Mouse (Mus musculus) forebrain, embryonic 16.5 days (tissue): ENCODE measurements at regions not wholly inside any gene's neighbourhood (a gene's known extent, or its start where the extent isn't known, plus 50 kb on each side); places are given as distances from the start of the nearest gene placed in this dataset.

Experiments used
- ATAC-seq: fragments of 200-750 bp; cut with Nextera tagmentation; 2 replicates; pipeline ENCODE4 v1.8.0; 2017; ENCODE audit warnings: mild to moderate bottlenecking, moderate library complexity
- H3K27ac ChIP-seq: fragments of 300-500 bp; sonication (generic); 2 replicates; pipeline ENCODE4 v1.5.1; 2014; ENCODE audit warnings: low read length, control low read depth
- H3K27me3 ChIP-seq: fragments of 300-500 bp; sonication (generic); replicated peaks from 2 replicates; pipeline ENCODE4 v1.6.1; 2014; ENCODE audit warnings: low read length; ENCODE audit not compliant: control insufficient read depth, insufficient read depth
- H3K36me3 ChIP-seq: fragments of 300-500 bp; sonication (generic); 2 replicates; pipeline ENCODE4 v1.6.1; 2014; ENCODE audit not compliant: control insufficient read depth, insufficient read depth
- H3K4me1 ChIP-seq: fragments of 300-500 bp; sonication (generic); replicated peaks from 2 replicates; pipeline ENCODE4 v1.6.1; 2014; ENCODE audit warnings: low read length; ENCODE audit not compliant: control insufficient read depth, insufficient read depth
- H3K4me2 ChIP-seq: fragments of 300-500 bp; sonication (generic); 2 replicates; pipeline ENCODE4 v1.6.1; 2014; ENCODE audit warnings: mild to moderate bottlenecking, low read length, control low read depth
- H3K4me3 ChIP-seq: fragments of 300-500 bp; sonication (generic); replicated peaks from 2 replicates; pipeline ENCODE4 v1.5.1; 2014; ENCODE audit warnings: mild to moderate bottlenecking, low read length, control low read depth
- H3K9ac ChIP-seq: fragments of 300-500 bp; sonication (generic); replicated peaks from 2 replicates; pipeline ENCODE4 v1.6.1; 2014; ENCODE audit warnings: low read depth, low read length, control low read depth
- H3K9me3 ChIP-seq: fragments of 300-500 bp; sonication (generic); 2 replicates; pipeline ENCODE4 v1.6.1; 2016; ENCODE audit warnings: low read length; ENCODE audit not compliant: control insufficient read depth
- WGBS: fragments of 180-500 bp; shearing (Covaris S2); extraction: QIAGEN DNeasy Blood & Tissue Kit; methylation state at CpG from one replicate; pipeline ENCODE4 v1.1.7; 2014; 5-methylcytosine and 5-hydroxymethylcytosine counted together

GRCm38 (mm10) chr1:55838168-55838567 is 432.4 kb downstream of the Plcl1 start:
- ATAC-seq = peak; percentile 84
- H3K9ac ChIP-seq = no peak overlapping the region
- no peaks in the 10 kb centered on the region for H3K36me3 ChIP-seq
- WGBS = 2% methylated on average over 2 of the region's 2 CpGs
- no peaks in the 10 kb centered on the region; the same call in 1 of the 2 replicates for H3K27me3 ChIP-seq
- H3K4me1 ChIP-seq = no peaks in the 10 kb centered on the region
- no peak overlapping the region for H3K27ac ChIP-seq
- no peaks in the 10 kb centered on the region for H3K9me3 ChIP-seq
- H3K4me2 ChIP-seq = no peak overlapping the region
- H3K4me3 ChIP-seq = no peak overlapping the region

GRCm38 (mm10) chr1:55848806-55849205 is 443.1 kb downstream of the Plcl1 start:
- Histone ChIP-seq H3K27ac (no peak overlapping the region), H3K9me3 (no peaks in the 10 kb centered on the region), H3K4me3 (no peak overlapping the region), H3K9ac (no peak overlapping the region), H3K4me2 (no peak overlapping the region), H3K36me3 (no peaks in the 10 kb centered on the region), H3K4me1 (no peaks in the 10 kb centered on the region), H3K27me3 (no peaks in the 10 kb centered on the region)
- ATAC-seq = peak; percentile 83
- WGBS = 28% methylated on average over 3 of the region's 3 CpGs

DNA sequence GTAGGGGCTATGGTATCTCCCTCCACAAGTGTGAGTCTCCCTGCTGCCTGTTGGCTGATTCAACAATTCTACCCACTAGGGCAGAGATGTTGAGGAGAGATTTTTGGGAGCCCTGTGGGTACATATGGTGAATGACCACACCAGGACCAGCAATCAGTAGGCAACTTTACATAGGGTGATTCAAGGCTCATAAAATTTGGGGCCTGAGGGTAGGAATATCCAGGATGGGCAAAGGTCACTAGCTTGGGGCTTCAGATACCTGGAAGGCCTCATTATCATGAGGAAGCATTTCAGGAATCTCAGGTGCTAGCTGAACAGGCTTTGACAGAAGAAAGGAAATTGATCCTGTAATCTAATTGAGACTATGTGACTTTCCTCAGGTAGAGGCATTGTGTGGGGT is 446.6 kb downstream of the Plcl1 start:
- Histone ChIP-seq H3K4me1 (no peaks in the 10 kb centered on the region), H3K9ac (no peak overlapping the region), H3K4me2 (no peak overlapping the region), H3K4me3 (no peak overlapping the region), H3K27ac (no peak overlapping the region), H3K9me3 (no peaks in the 10 kb centered on the region), H3K36me3 (no peaks in the 10 kb centered on the region), H3K27me3 (no peaks in the 10 kb centered on the region)
- no peak for ATAC-seq

DNA sequence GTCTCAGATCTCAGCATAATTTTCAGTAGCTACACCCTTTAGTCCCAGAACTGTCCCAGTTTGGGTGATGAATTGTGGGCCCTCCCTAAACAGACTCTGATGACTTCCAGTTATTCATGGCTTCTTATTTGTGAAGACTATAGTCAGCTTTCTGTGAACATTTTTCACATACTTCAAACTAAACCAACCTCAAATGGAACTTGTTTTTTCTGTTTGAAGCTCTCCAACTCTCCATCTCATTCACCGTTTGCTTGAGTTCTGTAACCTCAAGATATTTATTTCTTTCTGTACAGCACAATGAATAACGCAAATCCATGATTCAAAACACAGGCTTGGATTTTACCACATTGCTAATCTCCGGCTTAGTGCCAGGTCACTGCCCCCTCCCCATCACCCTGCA is 453.4 kb downstream of the Plcl1 start:
- Histone ChIP-seq H3K4me1 (no peaks in the 10 kb centered on the region), H3K27ac (no peak overlapping the region), H3K4me3 (no peak overlapping the region), H3K9ac (no peak overlapping the region), H3K4me2 (no peak overlapping the region), H3K36me3 (no peaks in the 10 kb centered on the region), H3K27me3 (no peaks in the 10 kb centered on the region), H3K9me3 (no peaks in the 10 kb centered on the region)
- ATAC-seq = no peak
- WGBS = 77% methylated on average over 3 of the region's 3 CpGs

DNA sequence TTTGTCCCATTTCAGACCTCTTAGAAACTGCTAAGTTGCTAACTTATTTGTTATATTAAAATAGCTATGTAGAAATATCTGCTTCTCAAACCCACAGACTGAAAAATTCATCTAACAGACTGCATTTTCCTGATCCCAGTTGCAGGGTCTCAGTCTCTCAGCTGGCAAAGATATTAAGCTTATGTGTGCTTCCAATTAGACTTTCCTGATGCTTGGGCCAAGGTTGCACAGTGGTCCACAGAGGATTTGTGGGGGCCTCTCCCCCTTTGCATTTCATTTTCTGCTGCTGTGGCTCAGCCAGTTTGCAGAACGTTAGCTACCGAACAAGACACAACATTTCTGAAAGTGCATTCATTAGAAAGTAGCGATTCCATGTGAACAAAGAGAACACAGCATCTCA is 457.4 kb downstream of the Plcl1 start:
- ATAC-seq = no peak
- Histone ChIP-seq H3K4me1 (no peaks in the 10 kb centered on the region), H3K9ac (no peak overlapping the region), H3K9me3 (no peaks in the 10 kb centered on the region), H3K4me2 (no peak overlapping the region), H3K27me3 (no peaks in the 10 kb centered on the region), H3K27ac (no peak overlapping the region), H3K4me3 (no peak overlapping the region), H3K36me3 (no peaks in the 10 kb centered on the region)
- 46% methylated on average over 3 of the region's 3 CpGs for WGBS

DNA sequence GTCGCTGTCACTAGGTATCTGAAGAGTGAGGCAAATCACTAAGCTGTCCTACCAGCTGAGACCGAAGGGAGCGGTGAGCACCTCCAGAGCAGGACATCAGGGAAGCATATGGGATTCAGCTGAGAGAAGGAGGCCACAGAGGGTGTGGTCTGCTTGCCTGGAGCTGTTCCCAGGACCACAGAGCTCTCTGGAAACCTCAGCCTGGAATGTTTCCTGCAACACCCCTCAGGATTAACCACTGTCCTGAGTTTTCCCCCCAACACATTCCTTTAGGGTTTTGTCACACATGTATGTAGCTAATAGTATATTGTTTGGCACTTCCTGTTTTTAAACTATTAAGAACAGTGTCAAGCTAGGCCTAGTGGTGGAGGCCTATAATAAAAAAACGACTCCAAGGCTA is 459.6 kb downstream of the Plcl1 start:
- Histone ChIP-seq H3K9ac (no peak overlapping the region), H3K27me3 (no peaks in the 10 kb centered on the region), H3K27ac (no peak overlapping the region), H3K9me3 (no peaks in the 10 kb centered on the region), H3K4me1 (no peaks in the 10 kb centered on the region), H3K4me3 (no peak overlapping the region), H3K4me2 (no peak overlapping the region), H3K36me3 (no peaks in the 10 kb centered on the region)
- 83% methylated on average over 4 of the region's 4 CpGs for WGBS
- ATAC-seq = no peak

DNA sequence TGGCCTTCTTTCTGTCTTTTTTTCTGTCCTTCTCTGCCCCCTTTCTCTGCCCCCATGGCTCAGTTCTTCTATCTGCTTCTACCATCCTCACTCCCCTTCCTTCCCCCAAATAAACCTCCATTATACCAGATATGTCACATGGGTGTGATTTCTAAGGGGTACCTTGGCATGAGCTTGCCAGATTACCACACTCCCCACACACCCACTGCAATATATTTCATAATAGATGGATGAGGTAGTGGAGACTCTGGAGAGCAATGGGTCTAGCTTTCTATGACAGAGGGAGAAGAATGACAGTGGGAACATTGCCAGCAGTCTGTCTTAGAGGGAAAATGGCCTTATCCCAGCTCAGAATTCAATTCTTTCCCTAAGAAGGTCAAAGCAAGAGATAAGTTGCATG is 461.0 kb downstream of the Plcl1 start:
- Histone ChIP-seq H3K27me3 (no peaks in the 10 kb centered on the region), H3K9me3 (no peaks in the 10 kb centered on the region), H3K4me2 (no peak overlapping the region), H3K4me1 (no peaks in the 10 kb centered on the region), H3K27ac (no peak overlapping the region), H3K4me3 (no peak overlapping the region), H3K9ac (no peak overlapping the region), H3K36me3 (no peaks in the 10 kb centered on the region)
- ATAC-seq = no peak

GRCm38 (mm10) chr1:55873583-55873982 is 467.9 kb downstream of the Plcl1 start:
- Histone ChIP-seq H3K36me3 (no peaks in the 10 kb centered on the region), H3K27ac (no peak overlapping the region), H3K4me3 (no peak overlapping the region), H3K9ac (no peak overlapping the region), H3K9me3 (no peaks in the 10 kb centered on the region), H3K4me2 (no peak overlapping the region), H3K27me3 (no peaks in the 10 kb centered on the region), H3K4me1 (no peaks in the 10 kb centered on the region)
- WGBS = 88% methylated on average over 4 of the region's 4 CpGs
- no peak for ATAC-seq

- Histone ChIP-seq H3K4me2 (no peak overlapping the region), H3K4me3 (no peak overlapping the region), H3K27me3 (no peaks in the 10 kb centered on the region), H3K9ac (no peak overlapping the region), H3K36me3 (no peaks in the 10 kb centered on the region), H3K9me3 (no peaks in the 10 kb centered on the region), H3K4me1 (no peaks in the 10 kb centered on the region), H3K27ac (no peak overlapping the region)
- ATAC-seq = peak; percentile 95
- 16% methylated on average over 7 of the region's 7 CpGs for WGBS
Measured at GRCm38 (mm10) chr1:55874143-55874867, 468.6 kb downstream of the Plcl1 start.

GRCm38 (mm10) chr1:55874868-55875144 is 469.1 kb downstream of the Plcl1 start:
- Histone ChIP-seq H3K27me3 (no peaks in the 10 kb centered on the region), H3K4me2 (no peak overlapping the region), H3K27ac (no peak overlapping the region), H3K9me3 (no peaks in the 10 kb centered on the region), H3K4me1 (no peaks in the 10 kb centered on the region), H3K4me3 (no peak overlapping the region), H3K9ac (no peak overlapping the region), H3K36me3 (no peaks in the 10 kb centered on the region)
- WGBS = 65% methylated on average over 4 of the region's 4 CpGs
- ATAC-seq = 0 out of 2 replicates have a peak, but pooled peaks have one; percentile 6
